Mouse (Mus musculus) right cerebral cortex, postnatal 25 days (tissue): ENCODE results near the gene Igf2.

ENCODE experiments used
- DNase-seq: peaks from one replicate; pipeline ENCODE4 v3.0.0; 2022

Igf2 gene

DNA sequence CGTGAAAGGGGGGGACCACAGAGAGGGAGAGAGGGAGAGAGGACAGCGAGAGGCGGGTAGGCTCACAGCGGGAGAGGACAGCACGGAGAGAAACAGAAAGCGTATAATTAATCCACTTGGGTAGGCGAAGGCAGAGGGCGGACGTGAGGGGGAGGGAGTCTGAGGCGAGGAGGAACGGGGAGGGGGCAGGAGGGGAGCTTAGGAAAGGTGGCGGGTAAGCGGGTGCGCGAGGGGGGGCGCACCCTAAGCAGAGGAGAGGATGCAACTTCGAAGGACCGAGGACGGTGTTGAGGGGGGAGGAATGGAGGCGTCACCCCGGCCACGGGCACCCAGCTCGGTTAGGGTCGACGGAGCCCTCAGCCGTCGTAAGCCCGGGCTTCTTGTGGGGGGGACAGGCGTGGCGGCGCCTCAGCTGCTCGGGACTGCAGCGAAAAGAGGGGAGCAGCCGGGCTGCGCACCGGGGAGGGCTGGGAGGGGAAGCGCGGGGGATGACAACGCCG is 7.9 kb downstream of the Igf2 start:
- no peak for DNase-seq

DNA sequence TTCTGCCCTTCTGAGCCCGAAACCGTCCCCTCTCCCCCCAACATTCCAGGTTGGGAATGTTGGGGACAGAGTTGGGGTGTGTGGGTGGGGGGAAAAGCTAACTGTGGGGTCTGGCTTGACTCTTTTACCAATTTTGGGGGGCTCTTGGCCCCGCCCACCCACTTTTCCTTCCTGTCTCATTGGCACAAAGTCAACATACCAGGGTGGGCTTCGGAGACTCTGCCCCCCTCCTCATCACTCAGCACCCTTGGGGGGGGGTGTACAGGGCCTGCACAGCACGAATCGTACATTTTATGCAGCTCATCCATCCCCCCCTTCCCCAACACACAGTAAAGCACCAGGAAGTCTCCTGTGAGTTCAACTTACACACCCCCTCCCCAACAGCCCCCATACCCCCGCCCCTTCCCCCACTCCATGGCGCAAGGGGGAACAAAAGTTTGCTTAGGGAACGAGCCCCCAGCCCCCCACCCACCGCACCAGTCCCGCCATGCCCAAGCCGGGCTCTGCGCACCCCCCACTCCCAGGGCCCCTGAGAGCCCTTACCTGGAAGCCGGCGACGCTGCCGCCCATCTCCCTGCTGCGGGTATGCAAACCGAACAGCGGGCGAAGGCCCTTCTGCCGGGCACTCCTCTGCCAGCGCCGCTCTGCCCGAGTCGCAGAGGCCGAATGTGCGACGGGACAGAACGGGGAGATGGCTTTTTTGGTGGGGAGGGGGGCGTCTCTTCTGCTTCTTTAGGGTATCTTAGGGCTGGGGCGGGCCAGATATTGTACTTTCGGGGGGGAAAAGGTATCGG is 8.6 kb downstream of the Igf2 start:
- DNase-seq = no peak

DNA sequence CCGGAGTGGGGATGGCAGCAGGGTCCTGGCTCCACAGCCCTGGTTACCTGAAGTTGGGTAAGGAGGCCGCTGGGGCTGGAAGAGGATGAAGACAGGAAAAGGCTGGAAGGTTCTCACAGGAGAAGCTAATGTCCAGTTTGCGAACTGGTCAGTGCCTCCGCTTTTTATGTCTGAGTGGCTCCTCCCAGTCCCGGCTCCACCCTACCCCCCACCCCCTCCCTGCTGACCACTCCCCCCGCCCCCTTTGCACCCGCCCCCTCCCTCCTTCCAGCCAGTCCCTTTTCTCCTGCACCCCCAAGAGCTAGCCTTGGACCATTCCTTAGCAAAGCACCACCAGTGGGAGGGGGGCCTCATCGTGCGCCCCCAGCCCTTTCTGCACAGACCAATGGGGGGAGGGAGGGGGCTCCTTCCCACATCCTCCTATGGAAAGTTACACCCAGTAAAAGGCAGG is 9.2 kb downstream of the Igf2 start:
- DNase-seq = no peak

DNA sequence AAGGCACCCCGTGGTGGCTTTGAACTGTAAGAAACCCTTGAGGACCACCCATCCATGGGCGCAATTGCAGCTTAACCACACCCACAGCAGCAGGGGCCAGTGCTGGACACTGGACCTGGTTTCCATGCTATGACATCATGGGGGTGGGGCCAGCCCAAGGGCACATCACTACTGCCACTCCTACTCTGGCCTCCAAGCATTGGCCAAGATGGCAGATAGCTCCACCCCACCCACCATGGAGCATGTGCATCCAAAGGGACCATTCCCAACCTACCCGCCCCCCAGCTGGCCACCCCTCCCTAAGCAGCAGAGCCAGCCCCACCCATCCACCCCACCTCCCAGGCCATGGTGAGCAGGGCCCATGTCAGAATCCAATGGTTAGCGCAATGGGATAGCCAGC is 10.6 kb downstream of the Igf2 start:
- no peak for DNase-seq

DNA sequence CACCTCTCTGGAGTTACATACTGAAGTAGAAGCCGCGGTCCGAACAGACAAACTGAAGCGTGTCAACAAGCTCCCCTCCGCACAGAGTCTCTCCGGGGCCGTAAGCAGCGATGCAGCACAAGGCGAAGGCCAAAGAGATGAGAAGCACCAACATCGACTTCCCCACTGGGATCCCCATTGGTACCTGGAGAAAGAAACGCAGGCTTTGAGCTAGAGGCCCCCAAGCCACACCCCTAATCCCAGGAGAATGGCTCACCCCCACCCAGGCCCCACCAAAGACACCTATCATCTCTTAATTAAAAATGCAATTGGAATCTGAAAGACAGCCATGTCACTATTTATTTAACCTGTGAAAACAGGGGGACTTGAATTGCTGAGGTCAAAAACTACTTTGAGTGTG is 11.0 kb downstream of the Igf2 start:
- no peak for DNase-seq

DNA sequence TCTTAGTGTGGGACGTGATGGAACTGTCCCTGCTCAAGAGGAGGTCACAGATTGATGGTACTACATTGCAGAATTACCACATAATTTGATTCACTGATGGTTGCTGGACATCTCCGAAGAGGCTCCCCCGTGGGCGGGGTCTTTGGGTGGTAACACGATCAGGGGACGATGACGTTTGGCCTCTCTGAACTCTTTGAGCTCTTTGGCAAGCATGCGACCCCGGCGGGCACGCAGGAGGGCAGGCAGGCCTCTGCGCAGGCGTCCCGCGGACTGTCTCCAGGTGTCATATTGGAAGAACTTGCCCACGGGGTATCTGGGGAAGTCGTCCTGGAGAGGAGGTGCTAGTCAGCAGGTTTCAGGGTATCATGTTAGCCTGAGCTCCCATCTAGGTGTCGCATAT is 12.9 kb downstream of the Igf2 start:
- DNase-seq = no peak

DNA sequence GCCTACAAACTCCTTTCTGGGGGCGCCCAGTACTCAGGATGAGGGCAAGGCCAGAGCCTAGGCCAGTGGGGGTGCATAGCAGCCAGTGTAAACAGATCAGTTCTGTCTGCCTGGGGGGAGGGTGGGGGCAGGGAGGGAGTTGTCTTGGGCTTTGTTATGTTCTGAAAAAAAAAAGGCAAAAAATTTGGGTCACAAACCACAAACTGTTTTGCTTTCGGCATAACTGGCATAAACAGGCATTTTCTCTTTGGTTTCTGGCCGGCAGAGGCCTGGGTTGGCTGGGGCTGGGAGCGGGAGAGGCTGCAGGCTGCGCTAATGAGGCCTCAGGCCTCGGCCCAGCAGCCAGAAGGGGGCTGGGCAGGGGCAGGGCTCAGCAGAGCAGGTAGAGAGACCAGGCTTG is 19.9 kb downstream of the Igf2 start:
- DNase-seq = no peak

DNA sequence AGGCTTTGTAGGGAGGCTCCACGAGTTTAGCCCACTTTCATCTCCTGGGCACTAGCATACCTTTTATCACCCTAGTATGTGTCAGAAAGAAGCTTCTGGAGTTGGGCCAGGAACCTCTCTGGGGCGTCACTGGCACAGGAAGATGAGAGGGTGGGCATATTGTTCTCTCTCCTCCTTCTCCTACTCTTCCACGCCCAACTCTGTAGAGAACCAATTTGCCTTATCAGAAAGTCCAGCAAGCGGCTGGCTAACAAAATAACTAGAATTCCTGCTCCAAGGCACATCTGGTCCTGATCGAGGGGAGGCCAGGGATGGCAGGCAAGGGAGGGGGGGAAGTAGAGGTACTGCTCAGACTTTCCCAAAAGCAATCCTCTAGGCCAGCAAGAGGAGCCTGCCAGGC is 21.6 kb downstream of the Igf2 start:
- no peak for DNase-seq

DNA sequence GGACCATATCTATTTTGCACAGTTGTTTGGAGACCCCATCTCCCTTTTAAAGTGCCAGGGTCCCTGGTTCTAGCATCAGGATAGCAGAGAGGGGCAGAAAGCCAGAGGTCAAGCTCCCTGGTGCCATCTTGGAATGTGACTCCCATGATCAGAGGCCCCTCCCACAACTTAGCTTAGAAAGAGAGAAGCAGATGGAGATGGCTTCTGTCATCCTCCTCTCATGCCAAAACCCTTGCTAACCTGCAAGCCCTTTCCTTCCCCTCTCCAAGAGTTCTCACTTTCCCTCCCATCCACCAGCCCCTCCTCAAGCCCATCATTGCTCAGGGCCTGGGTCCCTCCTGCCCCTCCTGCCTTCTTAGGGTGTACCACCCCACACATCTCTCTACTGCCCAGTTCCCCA is 30.4 kb downstream of the Igf2 start:
- DNase-seq = no peak

DNA sequence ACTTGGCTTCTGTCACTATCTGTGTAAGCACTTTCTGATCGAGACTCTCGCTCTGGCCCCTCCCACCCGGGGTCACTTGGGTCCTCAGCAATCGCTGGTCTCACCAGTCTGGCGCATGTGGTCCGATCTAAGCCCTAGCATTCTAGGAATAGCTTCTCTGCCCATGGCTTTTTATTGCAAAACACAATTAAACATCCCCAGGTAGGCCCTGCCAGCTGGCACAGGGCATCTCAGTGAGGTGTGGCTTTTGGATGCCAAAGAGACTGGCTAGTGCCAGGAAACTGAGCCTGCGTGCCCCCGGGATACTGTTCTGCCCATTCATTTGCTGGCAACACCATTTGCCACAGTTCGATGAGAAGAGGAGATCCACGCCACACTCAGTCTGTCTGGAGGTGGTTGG is 35.9 kb downstream of the Igf2 start:
- no peak for DNase-seq

DNA sequence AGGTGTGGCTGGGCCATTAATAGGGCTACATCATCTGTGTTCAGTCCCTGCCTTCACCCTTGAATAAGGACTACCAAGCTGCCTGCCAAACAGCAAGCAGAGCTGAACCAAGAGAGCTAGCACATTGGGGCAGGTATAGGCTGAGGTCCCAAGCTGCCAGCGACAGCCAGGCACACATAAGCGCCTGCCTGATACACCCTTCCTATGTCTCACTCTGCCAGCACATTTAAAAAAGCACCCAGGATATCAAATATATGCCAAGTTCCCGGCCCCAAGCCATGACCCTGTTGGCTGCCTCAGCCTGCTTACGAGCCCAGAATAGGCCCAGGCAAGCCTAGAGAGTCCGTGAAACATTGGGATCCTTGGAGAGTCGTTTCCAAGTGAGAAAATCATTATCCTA is 36.8 kb downstream of the Igf2 start:
- no peak for DNase-seq

DNA sequence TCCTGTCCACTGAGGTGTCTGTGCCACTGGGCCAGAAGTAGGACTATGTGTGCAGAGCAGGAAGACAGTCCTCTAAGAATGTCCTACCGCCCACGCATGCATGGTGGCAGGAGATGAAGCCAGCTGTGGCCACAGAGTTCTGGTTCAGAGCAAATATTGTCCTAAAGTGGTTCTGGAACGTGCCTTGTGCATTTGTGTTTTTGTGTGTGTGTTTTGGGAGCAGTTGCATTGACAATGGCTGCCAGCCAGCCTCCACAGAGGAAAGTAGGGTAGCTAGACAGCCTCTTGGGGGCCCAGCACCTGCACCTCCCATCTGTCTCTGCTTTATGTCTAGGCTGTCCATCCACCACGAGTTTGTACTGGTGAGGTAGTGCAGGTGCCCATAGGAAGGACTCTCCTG is 44.4 kb downstream of the Igf2 start:
- peak; percentile 10 for DNase-seq

DNA sequence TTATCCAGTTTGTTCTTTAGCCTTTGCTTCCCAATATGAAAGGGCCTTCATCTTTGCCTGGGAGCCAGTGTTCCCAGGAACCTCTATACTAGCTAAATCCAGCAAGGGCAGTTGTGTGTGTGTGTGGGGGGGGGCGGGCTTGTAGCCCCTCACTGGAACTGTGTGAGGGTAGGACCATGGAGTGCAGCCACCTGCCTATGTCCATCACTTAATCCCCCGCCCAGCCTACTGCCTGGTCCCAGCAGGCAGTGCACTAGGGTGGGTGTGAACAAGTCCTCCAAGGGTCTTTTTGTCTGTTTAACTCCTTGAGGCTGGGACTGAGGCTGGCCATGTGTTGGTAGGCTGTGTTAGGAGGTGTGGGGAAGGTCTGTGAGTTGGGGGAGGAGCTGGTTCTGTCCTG is 53.5 kb downstream of the Igf2 start:
- DNase-seq = no peak

DNA sequence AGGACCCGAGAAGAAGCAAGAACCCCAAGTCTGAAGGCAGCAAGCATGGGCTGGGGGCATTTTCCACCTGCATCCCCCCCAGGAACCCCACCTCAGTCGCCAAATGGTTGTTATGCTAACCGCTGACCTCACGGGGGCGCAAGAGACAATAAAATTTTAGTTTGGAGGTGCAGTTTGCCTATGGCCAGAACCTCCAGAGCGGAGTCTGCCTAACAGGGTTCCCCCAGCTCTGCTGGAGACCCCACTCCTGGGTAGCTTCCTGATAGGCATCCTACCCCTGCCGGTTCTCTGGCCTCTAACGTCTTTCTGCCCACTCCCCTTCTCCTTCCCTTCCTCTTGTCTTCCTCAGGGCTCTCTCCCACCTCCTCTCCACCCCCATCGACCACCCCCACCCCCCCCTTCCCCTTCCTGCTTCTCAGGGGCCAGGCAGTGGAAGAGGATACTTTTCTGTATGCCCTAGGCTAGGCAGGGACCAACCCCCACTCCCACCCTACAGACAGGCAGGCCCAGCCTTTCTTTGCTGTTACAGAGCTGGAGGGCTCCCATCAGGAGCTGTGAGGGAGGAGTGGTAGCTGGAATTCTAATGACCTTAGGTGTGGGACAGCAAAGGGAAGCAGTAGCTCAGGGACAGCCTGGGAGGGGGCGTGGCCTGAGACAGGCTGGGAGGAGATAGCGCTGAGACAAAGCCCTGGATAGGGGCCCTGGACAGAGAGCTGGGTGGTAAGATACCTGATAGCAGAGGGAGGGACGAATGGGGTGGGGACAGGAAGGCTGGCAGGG is 55.8 kb downstream of the Igf2 start:
- DNase-seq = peak; percentile 26

DNA sequence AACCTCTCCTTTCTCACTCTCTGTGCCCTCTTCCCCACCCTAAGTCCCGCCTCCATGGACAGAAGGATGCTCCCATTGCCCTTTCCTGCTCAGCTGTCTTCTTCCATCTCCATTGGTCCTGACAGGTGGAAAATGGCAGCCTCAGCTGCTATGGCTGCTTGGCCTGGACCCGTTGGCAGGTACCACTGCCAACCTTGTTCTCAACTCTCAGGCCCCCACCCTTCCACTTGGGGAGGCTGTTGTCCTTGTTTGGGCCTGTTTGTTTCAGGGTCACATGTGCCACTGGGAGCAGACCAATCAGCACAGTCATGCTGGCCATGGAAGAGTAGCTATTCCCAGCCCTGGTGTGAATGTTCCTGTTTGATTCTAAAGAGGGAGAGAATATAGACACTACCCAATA is 65.7 kb downstream of the Igf2 start:
- no peak for DNase-seq
